Mouse (Mus musculus): ENCODE results near the gene Cfap43. TPM values are rescaled to one million over a fixed set of nuclear protein-coding genes. Genes with fewer than 3 reads are reported as not detected.

The Cfap43 gene
- polyA plus RNA-seq, 1 experiment from 2014 or later, result 0.75 TPM

DNA sequence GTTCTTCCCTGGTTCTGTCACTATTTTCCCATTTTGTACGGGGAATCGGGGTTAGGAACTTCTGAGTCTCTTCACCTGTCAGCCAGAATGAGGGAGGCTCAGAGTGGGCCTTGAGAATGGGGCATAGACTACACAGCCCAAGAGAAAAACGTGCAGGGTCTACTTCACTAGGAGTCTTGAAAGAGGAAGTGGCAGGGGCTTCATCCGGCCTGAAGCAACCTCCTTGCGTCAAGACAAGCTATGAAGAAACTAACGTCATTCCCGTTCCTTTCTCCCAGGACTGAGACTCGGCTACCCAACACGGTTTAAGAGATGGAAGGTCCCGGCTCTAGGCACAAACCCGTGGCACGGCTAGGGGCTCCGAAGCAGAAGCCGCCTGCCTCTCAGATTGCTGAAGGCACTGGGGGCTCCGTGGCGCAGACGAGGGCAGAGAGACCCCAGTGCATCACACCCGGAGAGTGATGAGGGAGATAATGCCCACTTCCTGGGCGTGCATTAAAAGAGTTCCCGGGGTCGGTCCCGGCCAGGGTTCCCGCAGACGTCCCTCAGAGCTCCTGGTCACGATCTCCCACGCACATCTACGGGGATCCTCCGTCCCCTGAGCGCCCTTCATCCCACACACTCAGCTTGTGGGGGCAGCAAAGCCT, 509 bp downstream of the Cfap43 start:
- no peaks in the 10 kb centered on the region for H3K27me3 ChIP-seq (replicated peaks; ENCODE audit: control insufficient read depth, insufficient read depth, low read length)
- H3K4me3 ChIP-seq (ENCODE audit: low read depth, low read length), result peak overlapping the region; percentile 60
- WGBS, result under 1% methylated on average over 27 of the region's 29 CpGs
- DNase-seq (ENCODE audit: low spot score) (peak; percentile 37), ATAC-seq (ENCODE audit: low read depth) (peak; percentile 16)
- no peaks in the 10 kb centered on the region for H3K9me3 ChIP-seq (ENCODE audit: control insufficient read depth, low read length)
- peak overlapping the region; percentile 89 for H3K27ac ChIP-seq (replicated peaks; ENCODE audit: low read depth, low read length)
- H3K9ac ChIP-seq (ENCODE audit: low read depth, low read length), result peak overlapping the region; percentile 82
- peak overlapping the region; percentile 76 for H3K4me2 ChIP-seq (ENCODE audit: low read depth, low read length)
- peaks cover 22% of the 10 kb centered on the region for H3K4me1 ChIP-seq (ENCODE audit: control insufficient read depth, insufficient read depth, low read length)
- H3K36me3 ChIP-seq (ENCODE audit: control insufficient read depth, insufficient read depth, low read length), result no peaks in the 10 kb centered on the region

DNA sequence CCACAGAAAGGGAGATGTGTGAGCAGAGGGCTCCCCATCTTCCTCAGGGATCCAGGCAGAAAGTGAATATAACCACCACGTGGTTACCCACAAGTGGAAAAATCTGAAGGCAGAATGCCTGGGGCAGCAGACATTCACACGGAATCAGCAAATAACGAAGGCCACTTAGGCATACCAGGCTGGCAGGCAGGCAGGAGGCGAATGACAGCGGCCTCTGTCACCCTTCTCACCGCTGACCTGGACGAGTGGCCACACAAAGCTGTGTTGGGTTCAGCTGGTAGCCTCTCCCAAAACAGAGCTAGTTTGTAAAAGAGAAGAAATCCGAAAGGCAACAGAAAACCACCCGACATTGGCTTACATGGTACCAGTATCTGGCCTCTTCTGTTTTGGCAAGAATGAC, 1.1 kb downstream of the Cfap43 start:
- H3K4me1 ChIP-seq (ENCODE audit: control insufficient read depth, insufficient read depth, low read length), result peaks cover 22% of the 10 kb centered on the region
- DNase-seq (ENCODE audit: low spot score), result no peak
- no peaks in the 10 kb centered on the region for H3K36me3 ChIP-seq (ENCODE audit: control insufficient read depth, insufficient read depth, low read length)
- peak overlapping the region; percentile 82 for H3K9ac ChIP-seq (ENCODE audit: low read depth, low read length)
- WGBS, result 13% methylated on average over 9 of the region's 9 CpGs
- no peak for ATAC-seq (ENCODE audit: low read depth)
- H3K4me3 ChIP-seq (ENCODE audit: low read depth, low read length), result peak overlapping the region; percentile 60
- peak overlapping the region; percentile 76 for H3K4me2 ChIP-seq (ENCODE audit: low read depth, low read length)
- peak overlapping the region; percentile 89; the same call in 1 of the 2 replicates for H3K27ac ChIP-seq (replicated peaks; ENCODE audit: low read depth, low read length)
- no peaks in the 10 kb centered on the region for H3K27me3 ChIP-seq (replicated peaks; ENCODE audit: control insufficient read depth, insufficient read depth, low read length)
- no peaks in the 10 kb centered on the region for H3K9me3 ChIP-seq (ENCODE audit: control insufficient read depth, low read length)

DNA sequence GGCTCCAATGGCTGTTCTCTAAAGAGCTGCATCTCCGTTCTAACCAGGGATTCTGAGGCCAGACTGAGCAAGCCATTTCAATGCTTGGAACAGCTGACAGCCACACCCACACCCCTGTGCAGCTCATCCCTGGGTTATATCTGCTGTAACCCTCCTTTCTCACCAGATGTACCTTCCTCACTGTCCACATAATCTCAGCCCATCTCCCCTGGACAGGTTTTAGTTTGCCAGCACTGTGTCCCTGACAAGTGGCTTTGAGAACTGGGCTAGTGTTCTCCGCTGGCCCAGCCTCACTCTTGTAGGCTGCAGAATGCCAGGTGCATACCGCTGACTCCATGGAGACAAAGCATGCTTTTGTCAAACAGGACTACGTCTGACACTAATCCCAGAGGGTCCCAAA, 1.7 kb downstream of the Cfap43 start:
- H3K9me3 ChIP-seq (ENCODE audit: control insufficient read depth, low read length), result no peaks in the 10 kb centered on the region
- H3K27me3 ChIP-seq (replicated peaks; ENCODE audit: control insufficient read depth, insufficient read depth, low read length), result no peaks in the 10 kb centered on the region
- H3K36me3 ChIP-seq (ENCODE audit: control insufficient read depth, insufficient read depth, low read length), result no peaks in the 10 kb centered on the region
- H3K27ac ChIP-seq (replicated peaks; ENCODE audit: low read depth, low read length), result no peak overlapping the region
- H3K4me1 ChIP-seq (ENCODE audit: control insufficient read depth, insufficient read depth, low read length), result peaks cover 22% of the 10 kb centered on the region
- peak overlapping the region; percentile 60 for H3K4me3 ChIP-seq (ENCODE audit: low read depth, low read length)
- WGBS, result 27% methylated on average over 4 of the region's 4 CpGs
- DNase-seq (ENCODE audit: low spot score), result peak; percentile 48
- peak overlapping the region; percentile 82; the same call in 1 of the 2 replicates for H3K9ac ChIP-seq (ENCODE audit: low read depth, low read length)
- H3K4me2 ChIP-seq (ENCODE audit: low read depth, low read length), result peak overlapping the region; percentile 76
- ATAC-seq (ENCODE audit: low read depth), result no peak

DNA sequence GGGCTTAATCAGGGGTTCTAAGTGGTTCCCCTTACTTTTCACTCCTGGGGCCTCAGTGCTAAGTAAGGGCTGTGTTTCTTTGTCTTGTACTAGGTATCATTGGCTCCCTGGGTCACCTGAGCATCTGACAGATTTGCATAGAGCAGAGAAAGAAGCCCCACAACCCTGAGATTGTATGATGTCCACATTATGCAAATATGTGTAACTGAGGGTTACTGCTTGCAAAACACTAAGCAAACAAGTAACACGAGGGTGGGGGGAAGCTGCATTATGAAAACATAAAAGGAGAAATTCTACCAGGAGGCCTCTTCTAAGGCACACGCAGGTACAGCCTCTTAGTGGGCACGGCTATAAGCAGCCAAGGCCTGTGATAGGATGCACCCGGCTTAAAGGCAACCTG, 3.8 kb downstream of the Cfap43 start:
- no peaks in the 10 kb centered on the region for H3K27me3 ChIP-seq (replicated peaks; ENCODE audit: control insufficient read depth, insufficient read depth, low read length)
- no peak overlapping the region for H3K4me2 ChIP-seq (ENCODE audit: low read depth, low read length)
- ATAC-seq (ENCODE audit: low read depth), result no peak
- H3K9ac ChIP-seq (ENCODE audit: low read depth, low read length), result no peak overlapping the region
- H3K9me3 ChIP-seq (ENCODE audit: control insufficient read depth, low read length), result no peaks in the 10 kb centered on the region
- H3K4me3 ChIP-seq (ENCODE audit: low read depth, low read length), result no peak overlapping the region
- no peak overlapping the region; the same call in 1 of the 2 replicates for H3K27ac ChIP-seq (replicated peaks; ENCODE audit: low read depth, low read length)
- peaks cover 22% of the 10 kb centered on the region for H3K4me1 ChIP-seq (ENCODE audit: control insufficient read depth, insufficient read depth, low read length)
- no peaks in the 10 kb centered on the region for H3K36me3 ChIP-seq (ENCODE audit: control insufficient read depth, insufficient read depth, low read length)
- 82% methylated on average over 4 of the region's 4 CpGs for WGBS
- DNase-seq (ENCODE audit: low spot score), result no peak

DNA sequence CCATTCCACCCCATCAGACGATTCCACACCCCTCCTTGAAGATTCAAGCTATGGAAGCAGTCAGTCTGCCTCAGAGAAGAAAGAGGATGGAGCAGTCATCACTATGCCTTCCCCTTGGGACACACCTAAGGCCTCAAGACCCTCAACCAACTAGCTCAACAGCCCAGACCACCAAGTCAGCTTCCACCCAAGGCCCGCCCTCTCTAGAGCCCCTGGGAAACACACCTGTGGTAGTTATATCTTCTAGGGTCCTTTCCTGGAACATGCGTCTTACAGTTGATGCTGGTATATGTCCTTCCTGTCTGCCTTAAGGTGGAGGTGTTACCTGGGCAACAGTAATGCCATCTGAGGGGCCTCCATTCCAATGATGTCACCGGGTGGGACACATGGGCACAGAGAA, 4.9 kb downstream of the Cfap43 start:
- no peaks in the 10 kb centered on the region for H3K36me3 ChIP-seq (ENCODE audit: control insufficient read depth, insufficient read depth, low read length)
- H3K9ac ChIP-seq (ENCODE audit: low read depth, low read length), result no peak overlapping the region
- DNase-seq (ENCODE audit: low spot score) (no peak), ATAC-seq (ENCODE audit: low read depth) (no peak)
- no peak overlapping the region for H3K4me2 ChIP-seq (ENCODE audit: low read depth, low read length)
- H3K4me3 ChIP-seq (ENCODE audit: low read depth, low read length), result no peak overlapping the region
- WGBS, result 90% methylated on average over 4 of the region's 4 CpGs
- peaks cover 24% of the 10 kb centered on the region for H3K4me1 ChIP-seq (ENCODE audit: control insufficient read depth, insufficient read depth, low read length)
- no peaks in the 10 kb centered on the region for H3K9me3 ChIP-seq (ENCODE audit: control insufficient read depth, low read length)
- H3K27me3 ChIP-seq (replicated peaks; ENCODE audit: control insufficient read depth, insufficient read depth, low read length), result no peaks in the 10 kb centered on the region
- H3K27ac ChIP-seq (replicated peaks; ENCODE audit: low read depth, low read length), result no peak overlapping the region

DNA sequence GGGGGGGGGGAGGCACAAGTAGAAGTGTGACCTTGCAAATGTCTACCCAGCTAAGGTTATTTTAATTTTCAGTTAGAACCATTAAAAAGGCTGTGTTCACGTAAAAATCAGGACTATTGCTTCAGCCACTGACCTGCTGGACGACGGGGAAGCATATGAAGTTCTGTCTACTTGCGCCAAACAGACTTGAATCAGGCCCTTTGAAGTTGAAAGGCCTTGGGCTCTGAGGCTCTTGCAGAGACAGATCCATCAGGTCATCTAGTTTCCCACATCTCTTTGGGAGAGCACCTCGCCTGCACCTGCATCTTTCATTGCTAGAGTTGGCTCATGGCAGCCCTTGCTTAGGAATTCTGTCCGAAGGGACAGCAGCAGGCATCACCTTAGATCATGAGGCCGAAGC, 5.7 kb downstream of the Cfap43 start:
- H3K9me3 ChIP-seq (ENCODE audit: control insufficient read depth, low read length), result no peaks in the 10 kb centered on the region
- ATAC-seq (ENCODE audit: low read depth) (no peak), DNase-seq (ENCODE audit: low spot score) (no peak)
- H3K4me2 ChIP-seq (ENCODE audit: low read depth, low read length), result no peak overlapping the region
- no peaks in the 10 kb centered on the region for H3K27me3 ChIP-seq (replicated peaks; ENCODE audit: control insufficient read depth, insufficient read depth, low read length)
- no peak overlapping the region for H3K27ac ChIP-seq (replicated peaks; ENCODE audit: low read depth, low read length)
- WGBS, result 84% methylated on average over 7 of the region's 7 CpGs
- no peak overlapping the region for H3K9ac ChIP-seq (ENCODE audit: low read depth, low read length)
- no peaks in the 10 kb centered on the region for H3K36me3 ChIP-seq (ENCODE audit: control insufficient read depth, insufficient read depth, low read length)
- no peak overlapping the region for H3K4me3 ChIP-seq (ENCODE audit: low read depth, low read length)
- H3K4me1 ChIP-seq (ENCODE audit: control insufficient read depth, insufficient read depth, low read length), result peaks cover 30% of the 10 kb centered on the region

DNA sequence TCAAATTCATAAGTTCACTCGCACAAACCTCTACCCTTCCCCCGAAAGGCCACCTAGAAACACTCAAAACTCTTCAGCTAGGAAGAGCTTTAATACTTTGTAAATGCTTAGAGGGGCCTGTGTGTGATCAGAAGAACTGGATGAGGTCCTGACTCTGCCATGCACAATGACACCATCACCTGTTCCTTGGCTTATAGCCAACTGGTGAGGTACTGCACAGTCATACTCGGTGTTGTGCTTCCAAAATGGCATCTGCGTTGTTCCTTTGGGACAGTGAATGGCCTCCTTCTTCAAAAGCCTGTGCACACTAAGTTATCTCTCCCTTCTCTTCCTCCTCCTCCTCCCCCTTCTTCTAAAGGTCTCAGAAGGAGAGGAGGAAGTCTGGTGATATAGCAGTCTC, 8.3 kb downstream of the Cfap43 start:
- Histone ChIP-seq H3K27ac (replicated peaks; ENCODE audit: low read depth, low read length) (peak overlapping the region; percentile 86; the same call in 1 of the 2 replicates), H3K9me3 (ENCODE audit: control insufficient read depth, low read length) (no peaks in the 10 kb centered on the region), H3K27me3 (replicated peaks; ENCODE audit: control insufficient read depth, insufficient read depth, low read length) (no peaks in the 10 kb centered on the region), H3K36me3 (ENCODE audit: control insufficient read depth, insufficient read depth, low read length) (no peaks in the 10 kb centered on the region), H3K9ac (ENCODE audit: low read depth, low read length) (no peak overlapping the region), H3K4me1 (ENCODE audit: control insufficient read depth, insufficient read depth, low read length) (peaks cover 16% of the 10 kb centered on the region; the same call in 1 of the 2 replicates), H3K4me3 (ENCODE audit: low read depth, low read length) (no peak overlapping the region), H3K4me2 (ENCODE audit: low read depth, low read length) (no peak overlapping the region)
- 82% methylated on average over 4 of the region's 4 CpGs for WGBS
- DNase-seq (ENCODE audit: low spot score) (no peak), ATAC-seq (ENCODE audit: low read depth) (no peak)

DNA sequence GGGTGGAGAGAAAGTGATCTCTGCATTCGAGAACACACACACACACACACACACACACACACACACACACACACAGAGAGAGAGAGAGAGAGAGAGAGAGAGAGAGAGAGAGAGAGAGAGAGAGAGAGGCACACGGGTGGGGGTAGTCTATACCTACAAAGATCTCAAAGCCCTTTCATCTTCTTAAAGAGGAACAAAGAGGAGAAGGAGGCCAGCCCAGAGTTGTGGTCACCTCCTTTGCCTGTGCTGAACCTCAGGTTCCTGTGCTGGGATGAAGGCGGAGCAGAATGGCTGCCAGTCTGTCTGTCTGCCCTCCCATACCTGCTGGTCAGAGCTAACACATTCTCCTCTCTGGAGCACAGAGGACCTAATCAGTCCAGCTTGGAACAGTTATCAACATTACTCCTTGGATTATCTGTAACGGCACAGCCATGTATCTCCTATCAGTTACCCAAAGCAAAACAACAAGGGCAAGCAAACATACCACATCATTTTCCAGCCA, 8.9 kb downstream of the Cfap43 start:
- peak overlapping the region; percentile 31; the same call in 1 of the 2 replicates for H3K4me3 ChIP-seq (ENCODE audit: low read depth, low read length)
- ATAC-seq (ENCODE audit: low read depth) (no peak), DNase-seq (ENCODE audit: low spot score) (no peak)
- H3K4me1 ChIP-seq (ENCODE audit: control insufficient read depth, insufficient read depth, low read length), result peaks cover 16% of the 10 kb centered on the region; the same call in 1 of the 2 replicates
- H3K36me3 ChIP-seq (ENCODE audit: control insufficient read depth, insufficient read depth, low read length), result no peaks in the 10 kb centered on the region
- no peaks in the 10 kb centered on the region for H3K9me3 ChIP-seq (ENCODE audit: control insufficient read depth, low read length)
- H3K27ac ChIP-seq (replicated peaks; ENCODE audit: low read depth, low read length), result peak overlapping the region; percentile 86
- H3K9ac ChIP-seq (ENCODE audit: low read depth, low read length), result peak overlapping the region; percentile 66
- 37% methylated on average over 4 of the region's 4 CpGs for WGBS
- peak overlapping the region; percentile 53 for H3K4me2 ChIP-seq (ENCODE audit: low read depth, low read length)
- H3K27me3 ChIP-seq (replicated peaks; ENCODE audit: control insufficient read depth, insufficient read depth, low read length), result no peaks in the 10 kb centered on the region
